Mouse (Mus musculus): ENCODE results near the gene Hmgcs1. TPM values are rescaled to one million over a fixed set of nuclear protein-coding genes. Genes with fewer than 3 reads are reported as not detected.

Gene Hmgcs1
- polyA plus RNA-seq, 1 experiment: 162 TPM

DNA sequence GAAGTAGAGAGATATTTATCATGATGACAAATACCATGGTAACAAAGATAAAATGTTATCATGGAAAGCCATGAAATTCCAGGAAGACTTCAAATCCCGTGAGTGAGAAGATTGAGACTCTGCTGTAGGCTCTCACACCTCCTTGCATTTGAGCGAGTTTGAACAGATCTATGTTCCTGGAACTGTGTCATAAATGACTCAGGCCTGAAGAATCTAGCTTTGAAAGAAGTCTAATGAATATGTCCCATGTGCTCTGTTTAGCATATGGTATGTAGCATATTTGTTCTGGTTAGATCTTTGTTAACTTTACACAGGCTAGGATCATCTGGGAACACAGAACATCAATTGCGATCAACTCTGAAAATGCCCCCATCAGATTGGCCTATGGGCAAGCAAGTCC is 32.3 kb downstream of the Hmgcs1 start:
- DNase-seq: no peak
- H3K27ac ChIP-seq (ENCODE audit: insufficient read depth, low read length): no peak overlapping the region
- TF ChIP-seq CTCF (IDR thresholded peaks at IDR 0.05; ENCODE audit: borderline replicate concordance, insufficient read depth, low read depth, low read length): no peak
- TF ChIP-seq POLR2A (IDR thresholded peaks at IDR 0.05; ENCODE audit: borderline replicate concordance, insufficient read depth, low read length): no peak
- 94% methylated on average over 3 of the region's 3 CpGs for WGBS
- H3K27me3 ChIP-seq (ENCODE audit: control insufficient read depth, insufficient read depth, low read length): no peaks in the 10 kb centered on the region; the same call in 1 of the 2 replicates
- peaks cover under 1% of the 10 kb centered on the region; the same call in 1 of the 2 replicates for H3K4me1 ChIP-seq (ENCODE audit: control insufficient read depth, insufficient read depth, low read length)
- no peak overlapping the region for H3K4me3 ChIP-seq (replicated peaks; ENCODE audit: insufficient read depth, low read depth, low read length)

DNA sequence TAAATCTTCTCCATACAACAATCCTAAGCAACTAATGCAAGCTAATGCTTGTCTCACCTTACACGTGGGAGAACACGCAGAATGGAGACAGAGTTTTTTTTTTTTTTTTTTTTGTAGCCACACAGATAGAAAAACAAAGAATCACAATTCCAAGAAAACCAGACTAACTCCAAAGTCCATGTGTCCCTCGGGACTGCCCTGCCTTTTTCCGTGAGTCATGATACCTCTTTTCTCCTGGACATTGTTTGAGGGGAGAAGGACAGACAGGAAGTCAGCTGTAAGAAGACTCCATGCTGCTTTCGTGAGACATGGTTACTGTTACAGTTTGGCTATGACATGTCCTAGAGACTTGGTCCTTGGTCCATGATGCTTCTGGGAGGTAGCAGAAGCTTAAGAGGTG is 33.2 kb downstream of the Hmgcs1 start:
- no peak for DNase-seq
- no peak overlapping the region for H3K27ac ChIP-seq (ENCODE audit: insufficient read depth, low read length)
- TF ChIP-seq POLR2A (IDR thresholded peaks at IDR 0.05; ENCODE audit: borderline replicate concordance, insufficient read depth, low read length): no peak
- TF ChIP-seq CTCF (IDR thresholded peaks at IDR 0.05; ENCODE audit: borderline replicate concordance, insufficient read depth, low read depth, low read length): no peak
- no peaks in the 10 kb centered on the region; the same call in 1 of the 2 replicates for H3K27me3 ChIP-seq (ENCODE audit: control insufficient read depth, insufficient read depth, low read length)
- WGBS: 87% methylated on average over 5 of the region's 5 CpGs
- H3K4me3 ChIP-seq (replicated peaks; ENCODE audit: insufficient read depth, low read depth, low read length): no peak overlapping the region
- H3K4me1 ChIP-seq (ENCODE audit: control insufficient read depth, insufficient read depth, low read length): peaks cover 6% of the 10 kb centered on the region

DNA sequence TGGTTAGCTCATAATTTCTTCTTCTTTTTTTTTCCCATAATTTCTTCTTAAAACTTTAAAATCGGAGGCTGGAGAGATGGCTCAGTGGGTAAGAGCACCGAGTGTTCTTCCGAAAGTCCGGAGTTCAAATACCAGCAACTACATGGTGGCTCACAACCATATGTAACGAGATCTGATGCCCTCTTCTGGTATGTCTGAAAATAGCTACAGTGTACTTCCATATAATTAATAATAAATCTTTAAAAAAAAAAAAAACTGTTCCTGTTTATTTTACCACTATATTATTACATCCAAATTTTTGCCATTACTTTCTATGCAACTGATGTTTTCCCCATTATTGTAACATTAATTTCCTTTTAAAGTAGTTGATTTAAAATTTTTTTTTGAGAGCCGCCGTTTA is 34.4 kb downstream of the Hmgcs1 start:
- H3K27ac ChIP-seq (ENCODE audit: insufficient read depth, low read length): no peak overlapping the region
- H3K4me3 ChIP-seq (replicated peaks; ENCODE audit: insufficient read depth, low read depth, low read length): no peak overlapping the region
- H3K4me1 ChIP-seq (ENCODE audit: control insufficient read depth, insufficient read depth, low read length): peaks cover 6% of the 10 kb centered on the region
- no peak for DNase-seq
- 85% methylated on average over 7 of the region's 7 CpGs for WGBS
- no peak for TF ChIP-seq POLR2A (IDR thresholded peaks at IDR 0.05; ENCODE audit: borderline replicate concordance, insufficient read depth, low read length)
- TF ChIP-seq CTCF (IDR thresholded peaks at IDR 0.05; ENCODE audit: borderline replicate concordance, insufficient read depth, low read depth, low read length): no peak
- no peaks in the 10 kb centered on the region; the same call in 1 of the 2 replicates for H3K27me3 ChIP-seq (ENCODE audit: control insufficient read depth, insufficient read depth, low read length)

DNA sequence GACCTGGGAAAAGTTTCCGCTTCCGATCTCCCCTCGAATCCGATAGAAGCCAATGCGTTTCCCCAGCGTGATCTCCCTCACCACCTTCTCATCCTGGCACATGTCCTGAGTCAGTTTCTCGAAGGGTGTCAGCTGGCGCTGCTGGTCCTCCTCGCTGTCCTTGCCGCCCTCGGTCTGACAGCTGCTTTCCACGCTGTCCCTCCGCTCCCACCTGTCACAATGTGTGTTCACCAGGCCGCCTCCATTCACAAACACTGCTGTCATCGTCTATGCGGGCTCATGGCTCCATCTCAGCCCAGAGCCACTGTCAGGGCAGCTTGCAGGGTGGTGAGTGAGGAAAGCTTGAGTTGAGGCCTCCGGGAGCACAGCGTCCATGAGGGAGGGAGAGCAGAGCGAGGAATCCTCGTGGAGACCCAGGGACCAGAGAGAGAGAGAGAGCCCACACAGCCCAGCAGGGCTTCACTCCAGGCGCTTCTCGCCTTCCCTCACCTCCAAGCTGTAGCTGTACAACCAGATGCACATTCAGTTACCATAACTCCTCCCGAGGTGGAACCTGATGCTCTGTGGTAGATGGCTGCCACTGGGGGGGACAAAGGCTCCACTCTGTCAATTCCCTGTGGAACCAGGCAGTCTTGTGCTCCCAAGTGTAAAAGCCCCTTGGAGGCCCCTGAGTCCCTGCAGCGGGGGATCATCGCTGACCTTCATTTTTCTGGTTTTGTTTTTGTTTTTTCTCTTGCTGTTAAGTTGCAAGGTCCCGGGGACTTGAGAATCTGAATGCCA is 37.6 kb downstream of the Hmgcs1 start:
- peaks cover 6% of the 10 kb centered on the region for H3K4me1 ChIP-seq (ENCODE audit: control insufficient read depth, insufficient read depth, low read length)
- 31% methylated on average over 26 of the region's 26 CpGs for WGBS
- H3K27ac ChIP-seq (ENCODE audit: insufficient read depth, low read length): no peak overlapping the region
- no peaks in the 10 kb centered on the region; the same call in 1 of the 2 replicates for H3K27me3 ChIP-seq (ENCODE audit: control insufficient read depth, insufficient read depth, low read length)
- TF ChIP-seq POLR2A (IDR thresholded peaks at IDR 0.05; ENCODE audit: borderline replicate concordance, insufficient read depth, low read length) (no peak), CTCF (IDR thresholded peaks at IDR 0.05; ENCODE audit: borderline replicate concordance, insufficient read depth, low read depth, low read length) (no peak)
- H3K4me3 ChIP-seq (replicated peaks; ENCODE audit: insufficient read depth, low read depth, low read length): no peak overlapping the region
- no peak for DNase-seq

DNA sequence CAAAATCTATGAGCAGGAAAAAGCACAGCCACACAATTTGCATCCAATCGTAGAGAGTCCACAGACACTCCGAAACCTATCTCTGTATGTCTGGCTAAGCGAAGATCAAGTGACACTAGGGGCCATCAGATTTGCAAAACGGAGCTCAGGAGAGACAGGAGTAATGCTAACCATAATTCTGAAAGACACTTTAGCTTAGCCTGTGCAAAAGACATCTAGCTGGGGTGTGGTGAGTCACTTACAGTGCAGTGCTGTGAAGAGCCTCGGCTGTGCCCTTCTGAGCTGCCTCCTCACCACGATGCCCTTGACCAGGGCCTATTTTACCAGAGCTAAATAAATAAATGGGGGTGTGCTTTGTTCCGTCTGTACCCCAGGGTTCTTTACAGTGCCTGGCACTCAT is 39.2 kb downstream of the Hmgcs1 start:
- no peak for DNase-seq
- no peaks in the 10 kb centered on the region; the same call in 1 of the 2 replicates for H3K27me3 ChIP-seq (ENCODE audit: control insufficient read depth, insufficient read depth, low read length)
- H3K4me3 ChIP-seq (replicated peaks; ENCODE audit: insufficient read depth, low read depth, low read length): no peak overlapping the region
- TF ChIP-seq POLR2A (IDR thresholded peaks at IDR 0.05; ENCODE audit: borderline replicate concordance, insufficient read depth, low read length) (no peak), CTCF (IDR thresholded peaks at IDR 0.05; ENCODE audit: borderline replicate concordance, insufficient read depth, low read depth, low read length) (no peak)
- H3K4me1 ChIP-seq (ENCODE audit: control insufficient read depth, insufficient read depth, low read length): peaks cover 6% of the 10 kb centered on the region
- no peak overlapping the region for H3K27ac ChIP-seq (ENCODE audit: insufficient read depth, low read length)
- 94% methylated on average over 7 of the region's 7 CpGs for WGBS

DNA sequence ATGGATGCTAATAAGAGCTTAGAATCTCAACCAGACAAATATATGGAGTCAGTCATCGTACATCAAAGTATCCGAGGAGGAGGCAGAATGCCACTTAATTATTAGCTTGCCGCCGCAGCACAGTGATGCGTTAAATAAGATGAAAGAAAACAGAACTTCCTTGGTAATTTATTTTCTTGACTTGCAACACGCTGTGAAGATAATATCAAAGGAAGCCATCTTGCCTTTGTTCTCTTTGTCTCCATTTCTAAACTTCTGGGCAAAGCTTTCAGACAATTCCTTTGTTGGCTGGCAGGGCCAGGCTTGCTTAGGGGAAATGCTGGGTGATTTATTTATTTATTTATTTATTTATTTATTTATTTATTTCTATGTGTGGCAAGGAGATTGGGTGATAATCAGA is 41.3 kb downstream of the Hmgcs1 start:
- Histone ChIP-seq H3K4me3 (replicated peaks; ENCODE audit: insufficient read depth, low read depth, low read length) (no peak overlapping the region), H3K4me1 (ENCODE audit: control insufficient read depth, insufficient read depth, low read length) (peaks cover 6% of the 10 kb centered on the region), H3K27me3 (ENCODE audit: control insufficient read depth, insufficient read depth, low read length) (no peaks in the 10 kb centered on the region; the same call in 1 of the 2 replicates), H3K27ac (ENCODE audit: insufficient read depth, low read length) (no peak overlapping the region)
- DNase-seq: no peak
- 48% methylated on average over 6 of the region's 6 CpGs for WGBS
- TF ChIP-seq CTCF (IDR thresholded peaks at IDR 0.05; ENCODE audit: borderline replicate concordance, insufficient read depth, low read depth, low read length): no peak
- TF ChIP-seq POLR2A (IDR thresholded peaks at IDR 0.05; ENCODE audit: borderline replicate concordance, insufficient read depth, low read length): no peak

DNA sequence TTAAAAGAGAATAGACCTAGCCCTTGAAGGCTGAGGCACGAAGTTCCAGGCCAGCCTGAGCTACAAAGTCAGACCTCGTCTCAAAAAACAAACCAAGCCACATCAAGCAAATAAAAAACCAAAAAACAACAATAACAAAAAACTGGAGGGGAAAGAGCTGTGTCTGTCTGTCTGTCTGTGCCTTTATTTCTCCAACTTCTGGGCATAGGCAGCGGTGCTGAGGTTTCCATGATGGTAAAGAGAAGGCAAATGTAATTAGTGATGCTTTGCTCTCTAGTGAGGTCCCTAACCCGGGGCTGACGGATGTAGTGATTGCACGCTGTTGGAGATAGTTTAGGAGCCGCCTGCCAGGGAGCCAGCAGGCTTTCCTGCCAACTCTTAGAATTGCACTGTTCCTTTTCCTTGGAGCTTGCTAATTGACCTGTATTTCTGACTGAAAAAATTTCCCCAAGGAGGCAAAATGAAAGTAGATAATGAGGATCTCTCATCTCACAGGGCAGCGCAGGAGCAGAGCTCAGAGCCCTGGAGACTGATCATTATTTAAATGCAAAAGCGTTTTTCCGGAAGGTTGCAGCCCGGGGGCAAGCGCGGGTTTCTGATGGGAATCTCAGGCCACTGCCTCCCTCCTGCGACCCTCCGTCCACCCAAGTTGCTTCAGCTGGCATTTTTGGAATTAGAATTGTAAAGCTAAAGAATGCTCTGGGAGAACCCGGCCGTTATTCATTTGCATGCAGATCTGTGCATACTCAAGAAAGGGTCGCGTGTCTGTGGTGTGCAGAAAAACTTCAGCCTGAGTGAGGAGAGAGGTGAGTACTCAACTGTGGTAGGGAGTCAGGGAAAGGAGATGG is 51.4 kb downstream of the Hmgcs1 start:
- TF ChIP-seq CTCF (IDR thresholded peaks at IDR 0.05; ENCODE audit: borderline replicate concordance, insufficient read depth, low read depth, low read length) (no peak), POLR2A (IDR thresholded peaks at IDR 0.05; ENCODE audit: borderline replicate concordance, insufficient read depth, low read length) (no peak)
- Histone ChIP-seq H3K27ac (ENCODE audit: insufficient read depth, low read length) (no peak overlapping the region), H3K4me1 (ENCODE audit: control insufficient read depth, insufficient read depth, low read length) (0 out of 2 replicates have a peak, but pooled peaks cover 2% of the 10 kb centered on the region), H3K27me3 (ENCODE audit: control insufficient read depth, insufficient read depth, low read length) (no peaks in the 10 kb centered on the region), H3K4me3 (replicated peaks; ENCODE audit: insufficient read depth, low read depth, low read length) (peak overlapping the region; percentile 24)
- WGBS: 20% methylated on average over 19 of the region's 19 CpGs
- peak in 1 of 2 experiments; percentile 18 for DNase-seq
